ENCODE assay signal across 20 mouse cellular contexts in the genomic region with DNA sequence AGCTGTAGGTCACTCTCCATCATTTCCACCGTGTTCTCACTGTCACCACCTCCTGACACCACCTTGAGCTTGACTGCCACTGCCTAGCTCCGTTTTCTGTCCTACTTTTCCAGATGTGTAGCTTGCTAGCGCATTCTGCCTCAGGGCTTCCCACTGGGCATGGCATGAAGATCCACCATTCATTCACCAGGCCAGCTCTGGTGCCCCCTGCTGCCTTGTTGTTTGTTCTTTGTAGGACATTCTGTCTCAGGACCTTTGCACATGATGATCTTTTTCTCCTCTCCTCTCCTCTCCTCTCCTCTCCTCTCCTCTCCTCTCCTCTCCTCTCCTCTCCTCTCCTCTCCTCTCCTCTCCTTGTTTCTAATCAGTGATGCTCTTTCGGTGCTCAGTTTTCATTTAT. TPM values are rescaled to one million over a fixed set of nuclear protein-coding genes. Genes with fewer than 3 reads are reported as not detected.
A peak's percentile ranks its signal among the peaks of the same experiment; 100 is the strongest.
DNase-seq lines count a peak whose midpoint lies in the region; ATAC-seq and TF ChIP-seq lines count a peak whose summit lies in the region.
"Had no signal": no experiment of that assay in that cellular context is flagged by ENCODE, and none has a peak within 500 bp of the region (broad histone marks: within the 10 kb centered on the region; RNA-seq: fewer than 3 reads in every experiment).

No protein-coding gene starts in this region.

- peaks cover 26% of the 10 kb centered on the region for H3K4me1 ChIP-seq in kidney, adult 2 months (ENCODE audit: control insufficient read depth, insufficient read depth, low read length)
- H3K4me1 ChIP-seq in liver, postnatal 0 days (ENCODE audit: insufficient read depth) = peaks cover 48% of the 10 kb centered on the region
- H3K4me1 ChIP-seq in heart, adult 2 months (ENCODE audit: control insufficient read depth, insufficient read depth, low read length) = peaks cover 6% of the 10 kb centered on the region

- H3K9me3 ChIP-seq in liver, postnatal 0 days (ENCODE audit: low read length) = no peaks in the 10 kb centered on the region
- H3K9me3 ChIP-seq: embryonic facial prominence, embryonic 12.5 days had no signal

- H3K27ac ChIP-seq in kidney, adult 2 months (ENCODE audit: insufficient read depth, low read depth, low read length) = peak overlapping the region; percentile 66
- peak overlapping the region; percentile 96 for H3K27ac ChIP-seq in liver, postnatal 0 days (ENCODE audit: low read depth)
- no peak overlapping the region for H3K27ac ChIP-seq in heart, adult 2 months
- H3K27ac ChIP-seq: embryonic facial prominence, embryonic 12.5 days; hindbrain, postnatal 0 days; left cerebral cortex, adult 2 months had no signal

- no peak overlapping the region for H3K9ac ChIP-seq in liver, postnatal 0 days (replicated peaks)
- H3K9ac ChIP-seq in heart, adult 2 months (ENCODE audit: low read depth, low read length) = no peak overlapping the region
- H3K9ac ChIP-seq: embryonic facial prominence, embryonic 12.5 days had no signal

- H3K79me2 ChIP-seq in heart, adult 2 months (replicated peaks; ENCODE audit: control insufficient read depth, insufficient read depth, low read length) = no peaks in the 10 kb centered on the region

- WGBS in kidney, adult 2 months = 90% methylated on average over 4 of the region's 4 CpGs
- 74% methylated on average over 4 of the region's 4 CpGs for WGBS in liver, postnatal 0 days (ENCODE audit: insufficient replicate concordance)
- 82% methylated on average over 4 of the region's 4 CpGs for WGBS in heart, adult 2 months

- H3K4me2 ChIP-seq in liver, postnatal 0 days (ENCODE audit: low read depth, low read length) = peak overlapping the region; percentile 95
- H3K4me2 ChIP-seq: embryonic facial prominence, embryonic 12.5 days had no signal

- DNase-seq in kidney, adult 2 months = no peak
- DNase-seq in kidney, postnatal 25 days = no peak
- DNase-seq in thymus, postnatal 14 days = peak; percentile 32
- no peak for DNase-seq in thymus, postnatal 10 days (ENCODE audit: low spot score in 2 of 2)
- no peak for DNase-seq in liver, postnatal 0 days
- DNase-seq in adrenal gland, postnatal 36 days = no peak
- DNase-seq in cerebellum, adult 11 months = no peak
- no peak for DNase-seq in heart, adult 2 months
- DNase-seq: cerebellum, adult 2 months; gastrocnemius, postnatal 10 days had no signal

- no peak overlapping the region for H3K4me3 ChIP-seq in kidney, adult 2 months (ENCODE audit: insufficient read depth, low read depth, low read length)
- H3K4me3 ChIP-seq in liver, postnatal 0 days (ENCODE audit: low read depth, low read length) = 0 out of 2 replicates have a peak overlapping the region, but pooled peaks have one; percentile 34
- H3K4me3 ChIP-seq in heart, adult 2 months = no peak overlapping the region
- H3K4me3 ChIP-seq: embryonic facial prominence, embryonic 12.5 days; left cerebral cortex, adult 2 months had no signal

- intact Hi-C loops in heart, adult 2 months (cut with DNase I) = no loop called here

- no peak for TF ChIP-seq POLR2A in kidney, adult 2 months (IDR thresholded peaks at IDR 0.05; ENCODE audit: low read depth, low read length)
- TF ChIP-seq POLR2A in heart, adult 2 months (IDR thresholded peaks at IDR 0.05; ENCODE audit: insufficient read depth, low read depth, low read length) = no peak

- no peak for ATAC-seq in liver, postnatal 0 days
- ATAC-seq: hindbrain, postnatal 0 days; midbrain, embryonic 16.5 days had no signal

- H3K27me3 ChIP-seq in kidney, adult 2 months (replicated peaks; ENCODE audit: control insufficient read depth, insufficient read depth, low read length) = no peaks in the 10 kb centered on the region
- no peaks in the 10 kb centered on the region for H3K27me3 ChIP-seq in liver, postnatal 0 days (ENCODE audit: insufficient read depth, low read length)
- H3K27me3 ChIP-seq in heart, adult 2 months (ENCODE audit: control insufficient read depth, insufficient read depth, low read length) = no peaks in the 10 kb centered on the region
- H3K27me3 ChIP-seq: embryonic facial prominence, embryonic 12.5 days had no signal

- no peaks in the 10 kb centered on the region for H3K36me3 ChIP-seq in kidney, adult 2 months (ENCODE audit: control insufficient read depth, insufficient read depth, low read length)
- peaks cover 15% of the 10 kb centered on the region for H3K36me3 ChIP-seq in liver, postnatal 0 days (replicated peaks; ENCODE audit: insufficient read depth, low read length)
- no peaks in the 10 kb centered on the region; the same call in 1 of the 2 replicates for H3K36me3 ChIP-seq in heart, adult 2 months (ENCODE audit: control insufficient read depth, insufficient read depth, low read length)

- TF ChIP-seq EP300 in liver, postnatal 0 days (IDR thresholded peaks at IDR 0.05; ENCODE audit: low read depth) = no peak
- TF ChIP-seq EP300 in heart, adult 2 months (IDR thresholded peaks at IDR 0.05; ENCODE audit: insufficient read depth, low read depth, low read length) = no peak

- TF ChIP-seq CTCF in kidney, adult 2 months (conservative IDR thresholded peaks at IDR 0.05; ENCODE audit: insufficient read depth, insufficient read length, low read depth, low read length) = 0 out of 2 replicates have a peak, but pooled peaks have one; percentile 15
- TF ChIP-seq CTCF in liver, postnatal 0 days (IDR thresholded peaks at IDR 0.05; ENCODE audit: low read depth) = peak; percentile 50
- no peak for TF ChIP-seq CTCF in heart, adult 2 months (IDR thresholded peaks at IDR 0.05)

RNA-seq across cellular contexts. Expression of a gene that starts 4.2 kb away (rescaled TPM):
- 9.1 and 10.1 TPM in 2 replicates for polyA plus RNA-seq in kidney, adult 2 months (2012; rRNA removed)
- polyA plus RNA-seq in liver, postnatal 0 days (2015; fragmentation: Nextera tagmentation; extraction: Ambion mirVana) = 13.1 and 17.3 TPM in 2 replicates
- total RNA-seq in adrenal gland, postnatal 36 days (2021) = 10 to 100 TPM in 1 of 2 experiments, 1 to 10 TPM in 1; 8.2 to 17.6 TPM
- total RNA-seq in heart, adult 2 months (2021) = 10 to 100 TPM; 10.9 to 11.0 TPM
- polyA plus RNA-seq in heart, adult 2 months (2012; rRNA removed) = 8.3 and 13.0 TPM in 2 replicates

RNA-seq across cellular contexts. Expression of a gene that starts 18.2 kb away (rescaled TPM):
- 76.1 and 117 TPM in 2 replicates for polyA plus RNA-seq in kidney, adult 2 months (2012; rRNA removed)
- polyA plus RNA-seq in liver, postnatal 0 days (2015; fragmentation: Nextera tagmentation; extraction: Ambion mirVana) = 148 and 152 TPM in 2 replicates
- 100 to 1,000 TPM; 186 to 187 TPM for total RNA-seq in adrenal gland, postnatal 36 days (2021)
- total RNA-seq in heart, adult 2 months (2021) = 100 to 1,000 TPM; 138 to 164 TPM
- 53.6 and 80.9 TPM in 2 replicates for polyA plus RNA-seq in heart, adult 2 months (2012; rRNA removed)

RNA-seq across cellular contexts. Expression of a gene that starts 42.3 kb away (rescaled TPM):
- polyA plus RNA-seq in kidney, adult 2 months (2012; rRNA removed) = not detected in 2 replicates
- not detected in 2 replicates for polyA plus RNA-seq in liver, postnatal 0 days (2015; fragmentation: Nextera tagmentation; extraction: Ambion mirVana)
- not detected for total RNA-seq in adrenal gland, postnatal 36 days (2021)
- not detected for total RNA-seq in heart, adult 2 months (2021)
- polyA plus RNA-seq in heart, adult 2 months (2012; rRNA removed) = not detected in 2 replicates
- total RNA-seq: common myeloid progenitor, adult 5-6 weeks; gastrocnemius, postnatal 10 days; heart, postnatal 25 days; hindbrain, postnatal 0 days; layer of hippocampus, adult 8-10 months; left cerebral cortex, adult 2 months had no signal
- polyA plus RNA-seq: cerebellum, adult 2 months; embryonic facial prominence, embryonic 12.5 days; hindbrain, postnatal 0 days; kidney, embryonic 16.5 days; limb, embryonic 14.5 days; midbrain, embryonic 16.5 days; neural tube, embryonic 11.5 days had no signal

RNA-seq across cellular contexts. Expression of a gene that starts 59.5 kb away (rescaled TPM):
- polyA plus RNA-seq in kidney, adult 2 months (2012; rRNA removed) = not detected in 2 replicates
- not detected in 2 replicates for polyA plus RNA-seq in liver, postnatal 0 days (2015; fragmentation: Nextera tagmentation; extraction: Ambion mirVana)
- not detected for total RNA-seq in adrenal gland, postnatal 36 days (2021)
- not detected for total RNA-seq in heart, adult 2 months (2021)
- not detected in 2 replicates for polyA plus RNA-seq in heart, adult 2 months (2012; rRNA removed)
- total RNA-seq: common myeloid progenitor, adult 5-6 weeks; gastrocnemius, postnatal 10 days; heart, postnatal 25 days; hindbrain, postnatal 0 days; layer of hippocampus, adult 8-10 months; left cerebral cortex, adult 2 months had no signal
- polyA plus RNA-seq: cerebellum, adult 2 months; embryonic facial prominence, embryonic 12.5 days; hindbrain, postnatal 0 days; kidney, embryonic 16.5 days; limb, embryonic 14.5 days; midbrain, embryonic 16.5 days; neural tube, embryonic 11.5 days had no signal
